Mouse (Mus musculus) thymus, adult 2 months (tissue): ENCODE results near the gene Plscr5. TPM values are rescaled to one million over a fixed set of nuclear protein-coding genes. Genes with fewer than 3 reads are reported as not detected.

Source experiments
- DNase-seq: peaks from one replicate; pipeline ENCODE4 v3.0.0; 2021
- H3K27ac ChIP-seq: fragments of 200-500 bp; 2 replicates; pipeline ENCODE4 v1.5.1; 2012; ENCODE audit warnings: low read length, control low read depth; ENCODE audit not compliant: control insufficient read depth, insufficient read depth
- H3K27me3 ChIP-seq: fragments of 200-500 bp; 2 replicates; pipeline ENCODE4 v1.6.1; 2012; ENCODE audit warnings: mild to moderate bottlenecking, low read length, moderate library complexity, mixed read lengths; ENCODE audit not compliant: control insufficient read depth, insufficient read depth
- H3K36me3 ChIP-seq: fragments of 200-500 bp; 2 replicates; pipeline ENCODE4 v1.6.1; 2012; ENCODE audit warnings: mild to moderate bottlenecking, low read length, moderate library complexity; ENCODE audit not compliant: control insufficient read depth, insufficient read depth
- H3K4me1 ChIP-seq: fragments of 200-500 bp; replicated peaks from 2 replicates; pipeline ENCODE4 v1.6.1; 2012; ENCODE audit warnings: low read length; ENCODE audit not compliant: control insufficient read depth, insufficient read depth
- H3K4me3 ChIP-seq: fragments of 200-500 bp; 2 replicates; pipeline ENCODE4 v1.5.1; 2012; ENCODE audit warnings: mild to moderate bottlenecking, low read length, control low read depth, moderate library complexity; ENCODE audit not compliant: control insufficient read depth, insufficient read depth
- CTCF ChIP-seq: fragments of 200-500 bp; IDR thresholded peaks from 2 replicates; pipeline ENCODE4 v1.5.1; 2012; ENCODE audit warnings: mild to moderate bottlenecking, control low read depth, low read length, moderate library complexity, borderline replicate concordance; ENCODE audit not compliant: control insufficient read depth, poor library complexity, insufficient read depth; ENCODE audit errors: extremely low read depth
- POLR2A ChIP-seq: fragments of 200-500 bp; IDR thresholded peaks from 2 replicates; pipeline ENCODE4 v1.6.1; 2012; ENCODE audit warnings: mild to moderate bottlenecking, low read length, control low read depth, moderate library complexity; ENCODE audit not compliant: control insufficient read depth, poor library complexity, insufficient read depth; ENCODE audit errors: extremely low read depth
- WGBS: fragments of 180-500 bp; shearing (Covaris S2); methylation state at CpG from one replicate; pipeline ENCODE4 v1.1.7; 2018; 5-methylcytosine and 5-hydroxymethylcytosine counted together
- polyA plus RNA-seq: library from polyadenylated mRNA; depleted of rRNA; stranded (reverse); fragments of >200 nt; gene quantifications from 2 replicates; pipeline ENCODE4 v1.2.3, GENCODE M21; 2012

Plscr5 gene
- polyA plus RNA-seq, 1 experiment, result 0.27 TPM

- H3K36me3 ChIP-seq, result no peaks in the 10 kb centered on the region
- H3K4me1 ChIP-seq, result no peaks in the 10 kb centered on the region
- TF ChIP-seq POLR2A (no peak), CTCF (no peak)
- H3K4me3 ChIP-seq, result no peak overlapping the region
- H3K27ac ChIP-seq, result no peak overlapping the region
- WGBS, result 84% methylated on average over 2 of the region's 2 CpGs
- no peaks in the 10 kb centered on the region for H3K27me3 ChIP-seq
- DNase-seq, result no peak
Measured at GRCm38 (mm10) chr9:92191295-92191694, 1.4 kb upstream of the Plscr5 start.

GRCm38 (mm10) chr9:92198408-92198807 is 5.7 kb downstream of the Plscr5 start:
- no peak for DNase-seq
- no peak overlapping the region for H3K4me3 ChIP-seq
- WGBS, result 50% methylated on average over 3 of the region's 3 CpGs
- no peaks in the 10 kb centered on the region for H3K36me3 ChIP-seq
- H3K4me1 ChIP-seq, result no peaks in the 10 kb centered on the region
- no peak overlapping the region for H3K27ac ChIP-seq
- H3K27me3 ChIP-seq, result no peaks in the 10 kb centered on the region
- TF ChIP-seq POLR2A (no peak), CTCF (no peak)

- 96% methylated on average over 5 of the region's 5 CpGs for WGBS
- no peak overlapping the region for H3K4me3 ChIP-seq
- H3K27me3 ChIP-seq, result no peaks in the 10 kb centered on the region
- no peaks in the 10 kb centered on the region for H3K4me1 ChIP-seq
- DNase-seq, result no peak
- no peak for TF ChIP-seq POLR2A
- TF ChIP-seq CTCF, result no peak
- H3K27ac ChIP-seq, result no peak overlapping the region
- no peaks in the 10 kb centered on the region for H3K36me3 ChIP-seq
Measured at GRCm38 (mm10) chr9:92199564-92199963, 6.8 kb downstream of the Plscr5 start.

- no peak overlapping the region for H3K4me3 ChIP-seq
- H3K36me3 ChIP-seq, result no peaks in the 10 kb centered on the region
- TF ChIP-seq CTCF (no peak), POLR2A (no peak)
- WGBS, result 78% methylated on average over 2 of the region's 2 CpGs
- H3K27ac ChIP-seq, result no peak overlapping the region
- DNase-seq, result no peak
- H3K27me3 ChIP-seq, result no peaks in the 10 kb centered on the region
- no peaks in the 10 kb centered on the region for H3K4me1 ChIP-seq
Measured at GRCm38 (mm10) chr9:92204397-92204796, 11.7 kb downstream of the Plscr5 start.

GRCm38 (mm10) chr9:92207307-92207706 is 14.6 kb downstream of the Plscr5 start:
- Histone ChIP-seq H3K4me3 (no peak overlapping the region), H3K27ac (no peak overlapping the region), H3K4me1 (no peaks in the 10 kb centered on the region), H3K36me3 (no peaks in the 10 kb centered on the region), H3K27me3 (no peaks in the 10 kb centered on the region)
- TF ChIP-seq POLR2A (no peak), CTCF (no peak)
- peak; percentile 9 for DNase-seq
- 6% methylated on average over 4 of the region's 4 CpGs for WGBS

GRCm38 (mm10) chr9:92207757-92208156 is 15.0 kb downstream of the Plscr5 start:
- no peak overlapping the region for H3K4me3 ChIP-seq
- 75% methylated on average over 8 of the region's 8 CpGs for WGBS
- no peaks in the 10 kb centered on the region for H3K36me3 ChIP-seq
- DNase-seq, result no peak
- H3K27me3 ChIP-seq, result no peaks in the 10 kb centered on the region
- H3K27ac ChIP-seq, result no peak overlapping the region
- TF ChIP-seq POLR2A (no peak), CTCF (no peak)
- no peaks in the 10 kb centered on the region for H3K4me1 ChIP-seq

GRCm38 (mm10) chr9:92209850-92210249 is 17.1 kb downstream of the Plscr5 start:
- Histone ChIP-seq H3K27ac (no peak overlapping the region), H3K27me3 (no peaks in the 10 kb centered on the region), H3K36me3 (no peaks in the 10 kb centered on the region), H3K4me3 (no peak overlapping the region), H3K4me1 (no peaks in the 10 kb centered on the region)
- TF ChIP-seq CTCF (no peak), POLR2A (no peak)
- no peak for DNase-seq
- WGBS, result 94% methylated on average over 3 of the region's 3 CpGs
